Mouse (Mus musculus) c-Kit-positive CD71-positive TER-119-negative erythroid progenitor cells, embryonic 14.5 days (primary cell): ENCODE measurements around the gene Mta1.

ENCODE experiments used
- DNase-seq: peaks from one replicate; pipeline ENCODE4 v3.0.0-alpha.2; 2013; ENCODE audit warnings: low read depth

Mta1 gene

GRCm38 (mm10) chr12:113149341-113149740 lies 51.3 kb downstream of the Mta1 start:
- DNase-seq = no peak

GRCm38 (mm10) chr12:113149896-113150295 lies 51.8 kb downstream of the Mta1 start:
- DNase-seq = no peak

GRCm38 (mm10) chr12:113150591-113150990 lies 52.5 kb downstream of the Mta1 start:
- DNase-seq = no peak

- no peak for DNase-seq
Measured at GRCm38 (mm10) chr12:113151046-113151445, 53.0 kb downstream of the Mta1 start.

GRCm38 (mm10) chr12:113151661-113152271 lies 53.7 kb downstream of the Mta1 start:
- no peak for DNase-seq

GRCm38 (mm10) chr12:113152272-113152661 lies 54.2 kb downstream of the Mta1 start:
- DNase-seq = no peak

GRCm38 (mm10) chr12:113152991-113153525 lies 55.0 kb downstream of the Mta1 start:
- no peak for DNase-seq

- no peak for DNase-seq
Measured at GRCm38 (mm10) chr12:113153971-113154370, 55.9 kb downstream of the Mta1 start.

GRCm38 (mm10) chr12:113154747-113155075 lies 56.6 kb downstream of the Mta1 start:
- DNase-seq = no peak

- DNase-seq = no peak
Measured at GRCm38 (mm10) chr12:113155076-113155771, 57.1 kb downstream of the Mta1 start.

- peak; percentile 98 for DNase-seq
Measured at GRCm38 (mm10) chr12:113155887-113156539, 57.9 kb downstream of the Mta1 start, which contains the start of gene Tedc1. Gene Tedc1 (plus strand): TSS chr12:113156421.

GRCm38 (mm10) chr12:113156540-113156929 lies 58.5 kb downstream of the Mta1 start:
- DNase-seq = no peak

GRCm38 (mm10) chr12:113157002-113157401 lies 58.9 kb downstream of the Mta1 start:
- no peak for DNase-seq

- DNase-seq = no peak
Measured at GRCm38 (mm10) chr12:113157521-113157920, 59.4 kb downstream of the Mta1 start.

GRCm38 (mm10) chr12:113157971-113158370 lies 59.9 kb downstream of the Mta1 start:
- no peak for DNase-seq

GRCm38 (mm10) chr12:113163561-113164006 lies 65.5 kb downstream of the Mta1 start:
- no peak for DNase-seq

GRCm38 (mm10) chr12:113168031-113168536 lies 70.0 kb downstream of the Mta1 start:
- no peak for DNase-seq

GRCm38 (mm10) chr12:113176960-113177725 lies 79.1 kb downstream of the Mta1 start:
- no peak for DNase-seq

GRCm38 (mm10) chr12:113181020-113181419 lies 82.9 kb downstream of the Mta1 start:
- no peak for DNase-seq

- no peak for DNase-seq
Measured at GRCm38 (mm10) chr12:113184945-113185344, 86.9 kb downstream of the Mta1 start.

GRCm38 (mm10) chr12:113185442-113186291 lies 87.6 kb downstream of the Mta1 start, which contains the start of gene Tmem121:
Gene Tmem121 (plus strand): TSS chr12:113185930.
- DNase-seq = no peak
